ENCODE assay signal across 24 mouse cellular contexts in genomic region chr1:57497489-57498037, GRCm38 (mm10).
DNase-seq lines count a peak whose midpoint lies in the region; ATAC-seq and TF ChIP-seq lines count a peak whose summit lies in the region.
"Had no signal": no experiment of that assay in that cellular context is flagged by ENCODE, and none has a peak within 500 bp of the region (broad histone marks: within the 10 kb centered on the region; RNA-seq: fewer than 3 reads in every experiment).

No protein-coding gene starts in this region.

- H3K27me3 ChIP-seq in hindbrain, postnatal 0 days (ENCODE audit: insufficient read depth, low read length): no peaks in the 10 kb centered on the region
- no peaks in the 10 kb centered on the region for H3K27me3 ChIP-seq in hindbrain, embryonic 13.5 days
- H3K27me3 ChIP-seq in forebrain, embryonic 16.5 days (replicated peaks; ENCODE audit: control insufficient read depth, insufficient read depth, low read length): no peaks in the 10 kb centered on the region
- H3K27me3 ChIP-seq: midbrain, embryonic 12.5 days; neural tube, embryonic 13.5 days; stomach, embryonic 15.5 days had no signal

- no peak overlapping the region for H3K27ac ChIP-seq in hindbrain, postnatal 0 days
- H3K27ac ChIP-seq in hindbrain, embryonic 13.5 days: no peak overlapping the region
- peak overlapping the region; percentile 55 for H3K27ac ChIP-seq in forebrain, embryonic 16.5 days (ENCODE audit: low read length)
- H3K27ac ChIP-seq: heart, embryonic 10.5 days; hindbrain, embryonic 10.5 days; left cerebral cortex, adult 2 months; midbrain, embryonic 12.5 days; neural tube, embryonic 13.5 days; stomach, embryonic 15.5 days had no signal

- H3K36me3 ChIP-seq in hindbrain, postnatal 0 days (ENCODE audit: insufficient read depth, low read length): no peaks in the 10 kb centered on the region
- no peaks in the 10 kb centered on the region for H3K36me3 ChIP-seq in hindbrain, embryonic 13.5 days
- no peaks in the 10 kb centered on the region for H3K36me3 ChIP-seq in forebrain, embryonic 16.5 days (ENCODE audit: control insufficient read depth, insufficient read depth)
- H3K36me3 ChIP-seq: heart, embryonic 10.5 days; hindbrain, embryonic 10.5 days; limb, embryonic 10.5 days; midbrain, embryonic 12.5 days; neural tube, embryonic 13.5 days; stomach, embryonic 15.5 days had no signal

- H3K4me2 ChIP-seq in hindbrain, postnatal 0 days (ENCODE audit: low read depth, low read length): no peak overlapping the region
- no peak overlapping the region for H3K4me2 ChIP-seq in hindbrain, embryonic 13.5 days
- H3K4me2 ChIP-seq in forebrain, embryonic 16.5 days (ENCODE audit: low read length): no peak overlapping the region
- H3K4me2 ChIP-seq: midbrain, embryonic 12.5 days; neural tube, embryonic 13.5 days; stomach, embryonic 15.5 days had no signal

- peak; percentile 32; the same call in 1 of the 2 replicates for ATAC-seq in hindbrain, postnatal 0 days
- ATAC-seq in hindbrain, embryonic 13.5 days (ENCODE audit: low FRiP score): no peak
- peak; percentile 94 for ATAC-seq in forebrain, embryonic 16.5 days
- ATAC-seq: activated CD4-positive, CD25-positive, alpha-beta regulatory T cell, adult 4 months; liver, postnatal 0 days had no signal

- H3K4me3 ChIP-seq in hindbrain, postnatal 0 days (ENCODE audit: low read length): no peak overlapping the region
- no peak overlapping the region for H3K4me3 ChIP-seq in hindbrain, embryonic 13.5 days
- H3K4me3 ChIP-seq in forebrain, embryonic 16.5 days (replicated peaks; ENCODE audit: low read length): no peak overlapping the region
- H3K4me3 ChIP-seq: heart, embryonic 10.5 days; hindbrain, embryonic 10.5 days; left cerebral cortex, adult 2 months; limb, embryonic 10.5 days; midbrain, embryonic 12.5 days; neural tube, embryonic 13.5 days; stomach, embryonic 15.5 days had no signal

- peaks cover 3% of the 10 kb centered on the region; the same call in 1 of the 2 replicates for H3K4me1 ChIP-seq in hindbrain, postnatal 0 days (ENCODE audit: insufficient read depth, low read length)
- no peaks in the 10 kb centered on the region for H3K4me1 ChIP-seq in hindbrain, embryonic 13.5 days (replicated peaks)
- peaks cover 11% of the 10 kb centered on the region for H3K4me1 ChIP-seq in forebrain, embryonic 16.5 days (replicated peaks; ENCODE audit: control insufficient read depth, insufficient read depth, low read length)
- H3K4me1 ChIP-seq: heart, embryonic 10.5 days; neural tube, embryonic 13.5 days; stomach, embryonic 15.5 days had no signal

- H3K9ac ChIP-seq in hindbrain, postnatal 0 days (replicated peaks; ENCODE audit: low read length): no peak overlapping the region
- no peak overlapping the region for H3K9ac ChIP-seq in hindbrain, embryonic 13.5 days
- H3K9ac ChIP-seq in forebrain, embryonic 16.5 days (replicated peaks; ENCODE audit: low read depth, low read length): no peak overlapping the region
- H3K9ac ChIP-seq: liver, postnatal 0 days; midbrain, embryonic 12.5 days; neural tube, embryonic 13.5 days; stomach, embryonic 15.5 days had no signal

- no peaks in the 10 kb centered on the region for H3K9me3 ChIP-seq in hindbrain, postnatal 0 days (ENCODE audit: low read length)
- no peaks in the 10 kb centered on the region for H3K9me3 ChIP-seq in hindbrain, embryonic 13.5 days
- H3K9me3 ChIP-seq in forebrain, embryonic 16.5 days (ENCODE audit: control insufficient read depth, low read length): no peaks in the 10 kb centered on the region
- H3K9me3 ChIP-seq: heart, embryonic 10.5 days; hindbrain, embryonic 10.5 days; limb, embryonic 10.5 days; midbrain, embryonic 12.5 days; neural tube, embryonic 13.5 days; stomach, embryonic 15.5 days had no signal

- TF ChIP-seq CTCF in hindbrain, postnatal 0 days (IDR thresholded peaks at IDR 0.05; ENCODE audit: low read depth): no peak

- DNase-seq in hindbrain, postnatal 0 days (ENCODE audit: low spot score): peak; percentile 28
- DNase-seq in 3T3-L1 (ENCODE audit: low read depth, low spot score): peak; percentile 77
- DNase-seq in Muller cell, postnatal 12 days (ENCODE audit: inconsistent ontology term): peak; percentile 94
- no peak for DNase-seq in gastrocnemius, postnatal 10 days
- no peak for DNase-seq in kidney, postnatal 25 days
- DNase-seq: adrenal gland, postnatal 14 days; cerebellum, adult 11 months; gastrocnemius, postnatal 36 days; kidney, adult 8-10 months; kidney, postnatal 14 days; liver, postnatal 0 days; right cerebral cortex, postnatal 14 days; spleen, adult 18-20 months; thymus, adult 18-20 months had no signal

- WGBS in hindbrain, postnatal 0 days: 44% methylated on average over 8 of the region's 8 CpGs
- WGBS in hindbrain, embryonic 13.5 days: 67% methylated on average over 8 of the region's 8 CpGs
- WGBS in forebrain, embryonic 16.5 days: 29% methylated on average over 8 of the region's 8 CpGs

Comparison
In these comparisons a context has a peak if more than half of its experiments do, and no peak if none do; other contexts are left out.
1. DNase-seq: peak in hindbrain, postnatal 0 days (single experiment), 3T3-L1 (single experiment) and Muller cell, postnatal 12 days (single experiment); none in gastrocnemius, postnatal 10 days (single experiment) and kidney, postnatal 25 days (0 of 2).